Mouse (Mus musculus) ES-E14 (cell line): ENCODE measurements around the gene Dapk3. TPM values are rescaled to one million over a fixed set of nuclear protein-coding genes. Genes with fewer than 3 reads are reported as not detected.

ENCODE experiments used
- DNase-seq: peaks from one replicate; pipeline ENCODE4 v3.0.0-alpha.2; 2013; ENCODE audit warnings: low read depth, low spot score
- H3K27ac ChIP-seq: 2 replicates; pipeline ENCODE4 v1.5.1; 2012; ENCODE audit warnings: low read depth, mild to moderate bottlenecking, low read length, moderate library complexity, mixed read lengths; ENCODE audit not compliant: poor library complexity, insufficient read depth, severe bottlenecking
- H3K36me3 ChIP-seq: 2 replicates; pipeline ENCODE4 v1.6.1; 2012; ENCODE audit warnings: mild to moderate bottlenecking, low read length, moderate library complexity, mixed read lengths; ENCODE audit not compliant: control insufficient read depth, poor library complexity, insufficient read depth, severe bottlenecking
- H3K4me1 ChIP-seq, 2 experiments: fragments of 150-350 bp in 1 of 2; sonication (generic) in 1 of 2; 2 replicates each; pipeline ENCODE4 v1.6.1; 2012; ENCODE audit warnings: low read length in 2 of 2, mild to moderate bottlenecking in 1 of 2, mixed read lengths in 1 of 2; ENCODE audit not compliant: control insufficient read depth in 2 of 2, insufficient read depth in 2 of 2, poor library complexity in 1 of 2
- H3K4me3 ChIP-seq, 2 experiments: fragments of 150-350 bp in 1 of 2; sonication (generic) in 1 of 2; 2 replicates each; pipeline ENCODE4 v1.5.1; 2012; ENCODE audit warnings: low read length in 2 of 2, low read depth in 1 of 2, mild to moderate bottlenecking in 1 of 2, mixed read lengths in 1 of 2; ENCODE audit not compliant: insufficient read depth in 1 of 2, poor library complexity in 1 of 2, severe bottlenecking in 1 of 2
- H3K9ac ChIP-seq: 2 replicates; pipeline ENCODE4 v1.6.1; 2012; ENCODE audit warnings: low read depth, mild to moderate bottlenecking, low read length, mixed read lengths; ENCODE audit not compliant: poor library complexity, insufficient read depth, severe bottlenecking
- H3K9me3 ChIP-seq: fragments of 150-350 bp; sonication (generic); 2 replicates; pipeline ENCODE4 v1.6.1; 2012; ENCODE audit warnings: low read depth, mild to moderate bottlenecking, low read length; ENCODE audit not compliant: control insufficient read depth, insufficient read depth
- CHD2 ChIP-seq: IDR thresholded peaks from 2 replicates; pipeline ENCODE4 v1.6.1; 2014; ENCODE audit warnings: mild to moderate bottlenecking, low read depth, low read length, inconsistent platforms
- HCFC1 ChIP-seq: IDR thresholded peaks from 2 replicates; pipeline ENCODE4 v1.6.1; 2012; ENCODE audit warnings: low read length, inconsistent platforms, borderline replicate concordance; ENCODE audit not compliant: insufficient read depth
- MAFK ChIP-seq: IDR thresholded peaks from 2 replicates; pipeline ENCODE4 v1.6.1; 2014; ENCODE audit warnings: mild to moderate bottlenecking, low read depth, low read length, inconsistent platforms; ENCODE audit not compliant: insufficient read depth
- ZC3H11A ChIP-seq: IDR thresholded peaks from 2 replicates; pipeline ENCODE4 v1.6.1; 2012; ENCODE audit warnings: low read depth, mild to moderate bottlenecking, inconsistent platforms, low read length, borderline replicate concordance
- ZNF384 ChIP-seq: IDR thresholded peaks from 2 replicates; pipeline ENCODE4 v1.6.1; 2012; ENCODE audit warnings: low read depth, low read length, inconsistent platforms
- in situ Hi-C, 2 experiments: fragments of 600-800 bp; cut with MboI; formaldehyde crosslinking; loops; one replicate each; pipeline ENCODE4 v1.15.1; 2025; ENCODE audit warnings: low sequenced_read_pairs in 2 of 2, inconsistent platforms in 1 of 2; ENCODE audit not compliant: unreplicated experiment in 2 of 2
- total RNA-seq: library from RNA; depleted of rRNA; stranded (reverse); fragments of 300-350 nt; gene quantifications from 2 replicates; pipeline ENCODE4 v1.2.3, GENCODE M21; 2012

The Dapk3 gene
- total RNA-seq, 1 experiment = 65.1 TPM

GRCm38 (mm10) chr10:81233226-81233585 is 50.4 kb downstream of the Dapk3 start:
- in situ Hi-C loops = no loop called here
- no peaks in the 10 kb centered on the region for H3K9me3 ChIP-seq
- H3K4me3 ChIP-seq = peak overlapping the region; percentile 88 to 96
- no peaks in the 10 kb centered on the region for H3K36me3 ChIP-seq
- peaks cover 4 to 27% of the 10 kb centered on the region in 2 experiments; a peak in 3 of 4 replicates for H3K4me1 ChIP-seq
- peak overlapping the region; percentile 51; the same call in 1 of the 2 replicates for H3K27ac ChIP-seq
- H3K9ac ChIP-seq = peak overlapping the region; percentile 78
- TF ChIP-seq HCFC1 (no peak), ZNF384 (no peak), CHD2 (no peak), ZC3H11A (no peak), MAFK (no peak)
- no peak for DNase-seq

- Histone ChIP-seq H3K9me3 (no peaks in the 10 kb centered on the region), H3K9ac (no peak overlapping the region), H3K4me1 (peaks cover 4 to 27% of the 10 kb centered on the region in 2 experiments; a peak in 3 of 4 replicates), H3K36me3 (no peaks in the 10 kb centered on the region), H3K27ac (no peak overlapping the region), H3K4me3 (no peak overlapping the region)
- TF ChIP-seq CHD2 (no peak), ZNF384 (no peak)
- in situ Hi-C loops = no loop called here
- DNase-seq = no peak
Observed at GRCm38 (mm10) chr10:81234206-81234605, 51.4 kb downstream of the Dapk3 start.

GRCm38 (mm10) chr10:81236471-81237268 is 53.9 kb downstream of the Dapk3 start:
- Histone ChIP-seq H3K9me3 (no peaks in the 10 kb centered on the region), H3K4me3 (no peak overlapping the region; a peak in 1 of 4 replicates), H3K36me3 (no peaks in the 10 kb centered on the region), H3K27ac (no peak overlapping the region), H3K9ac (no peak overlapping the region), H3K4me1 (peaks cover 4 to 11% of the 10 kb centered on the region in 2 experiments; a peak in 3 of 4 replicates)
- no peak for TF ChIP-seq HCFC1
- no peak for TF ChIP-seq MAFK
- TF ChIP-seq ZNF384 = no peak
- TF ChIP-seq CHD2 = no peak
- TF ChIP-seq ZC3H11A = no peak
- no peak for DNase-seq
- in situ Hi-C loops = no loop called here

GRCm38 (mm10) chr10:81238618-81239017 is 55.8 kb downstream of the Dapk3 start:
- H3K9me3 ChIP-seq = no peaks in the 10 kb centered on the region
- peaks cover 2 to 10% of the 10 kb centered on the region in 2 experiments; a peak in 1 of 4 replicates for H3K4me1 ChIP-seq
- in situ Hi-C loops = no loop called here
- DNase-seq = no peak
- H3K4me3 ChIP-seq = no peak overlapping the region
- no peak for TF ChIP-seq MAFK
- no peak overlapping the region for H3K9ac ChIP-seq
- no peak overlapping the region for H3K27ac ChIP-seq
- no peaks in the 10 kb centered on the region for H3K36me3 ChIP-seq

- peak; percentile 85 for DNase-seq
Observed at GRCm38 (mm10) chr10:81240876-81241275, 58.1 kb downstream of the Dapk3 start.

More at GRCm38 (mm10) chr10:81240876-81241275, 58.1 kb downstream of the Dapk3 start:
- in situ Hi-C loops = no loop called here
- Histone ChIP-seq H3K36me3 (no peaks in the 10 kb centered on the region), H3K4me1 (peaks cover 3 to 15% of the 10 kb centered on the region in 2 experiments; a peak in 2 of 4 replicates), H3K4me3 (no peak overlapping the region), H3K27ac (no peak overlapping the region), H3K9me3 (no peaks in the 10 kb centered on the region), H3K9ac (no peak overlapping the region)
- TF ChIP-seq ZNF384 (no peak), MAFK (no peak), CHD2 (no peak)
